Mouse (Mus musculus): ENCODE results near the gene Rabgef1.
A peak's percentile ranks its signal among the peaks of the same experiment; 100 is the strongest.

Rabgef1 gene

GRCm38 (mm10) chr5:130256678-130257271 lies 85.2 kb downstream of the Rabgef1 start:
- DNase-seq (ENCODE audit: extremely low read depth, insufficient read length, low spot score), result peak; percentile 86

GRCm38 (mm10) chr5:130257303-130257702 lies 85.7 kb downstream of the Rabgef1 start:
- DNase-seq (ENCODE audit: extremely low read depth, insufficient read length, low spot score), result no peak

- DNase-seq (ENCODE audit: extremely low read depth, insufficient read length, low spot score), result no peak
Measured at GRCm38 (mm10) chr5:130263454-130263853, 91.9 kb downstream of the Rabgef1 start.

Measured in 3134 (cell line).